Mouse (Mus musculus) left cerebral cortex, adult 9 months (tissue): ENCODE measurements around the gene Ints12.

Source experiments
- DNase-seq, 2 experiments: peaks; one replicate each; pipeline ENCODE4 v3.0.0; 2022; ENCODE audit warnings: low spot score in 2 of 2

Ints12 gene

DNA sequence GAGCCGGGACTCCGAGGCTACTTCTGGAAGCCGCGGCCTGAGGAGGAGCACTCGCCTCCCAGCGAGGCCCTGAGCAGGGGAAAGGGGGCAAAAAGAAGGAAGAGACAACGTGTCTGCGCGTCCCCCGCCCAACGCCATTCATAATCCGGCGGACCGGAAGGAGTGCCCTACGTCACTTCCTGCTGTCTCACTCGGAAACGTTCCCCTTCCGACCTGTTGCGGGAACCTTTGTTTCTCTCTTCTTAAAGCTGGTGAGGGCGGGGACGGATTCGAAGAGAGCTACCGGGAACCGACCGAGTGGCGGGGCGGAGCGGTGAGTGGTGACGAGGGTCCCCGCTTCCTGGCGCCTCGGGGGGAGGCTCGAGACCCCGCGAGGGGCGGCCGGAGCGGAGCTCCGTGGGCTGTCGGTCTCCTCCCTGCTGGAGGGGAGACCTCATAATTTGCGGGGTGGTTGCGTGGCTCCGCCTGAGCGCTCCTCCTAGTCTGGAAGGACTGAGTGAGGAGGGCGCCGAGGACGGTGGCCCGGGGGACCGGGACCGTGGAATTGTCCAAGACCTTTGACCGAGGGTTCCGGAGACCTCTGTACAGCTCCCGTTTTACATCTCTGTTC is at the start of gene Ints12, which contains the start of gene Gstcd:
Gene Ints12 (plus strand): TSS at position 177 of the 610 bp plus-strand sequence.
Gene Gstcd (minus strand): TSS at position 370 of the 610 bp plus-strand sequence.
- DNase-seq = peak; percentile 85 to 95

DNA sequence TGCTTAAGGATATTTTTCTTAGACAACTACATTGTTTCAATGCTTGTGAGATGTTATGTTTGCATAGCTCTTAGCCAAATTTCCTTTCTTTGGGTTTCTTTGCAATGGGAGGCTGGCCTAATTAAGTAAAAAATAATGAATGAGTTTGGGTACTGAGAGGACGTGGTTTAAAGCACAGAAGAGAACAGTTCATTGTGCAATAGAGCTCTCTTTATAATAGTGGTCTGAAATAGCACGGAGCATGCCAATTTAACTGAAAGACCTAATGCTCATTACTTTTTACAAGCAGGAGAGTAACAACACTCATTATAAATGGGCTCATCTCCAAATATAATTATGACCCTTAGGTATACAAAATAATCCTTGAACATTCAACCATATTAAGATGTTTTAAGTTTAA is 39.6 kb upstream of the Ints12 start:
- DNase-seq = no peak

DNA sequence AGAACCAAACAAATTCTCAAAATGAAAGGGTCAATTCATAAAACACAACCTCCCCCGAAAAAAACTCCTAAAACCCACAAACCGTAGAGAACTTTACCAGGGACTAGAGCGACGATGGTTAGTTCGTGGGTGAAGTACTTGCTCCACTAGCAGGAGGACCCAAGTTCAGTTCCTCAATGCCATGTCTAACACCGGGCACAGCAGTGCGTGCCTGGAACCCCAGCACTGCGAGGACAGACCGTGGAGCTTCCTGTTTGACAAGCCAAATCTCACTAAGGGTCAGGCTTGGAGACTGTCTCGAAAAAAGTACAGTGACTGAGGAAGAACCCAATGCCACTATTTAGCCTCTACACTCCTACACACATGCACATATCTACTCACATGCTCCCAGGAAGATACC is 16.1 kb upstream of the Ints12 start:
- no peak for DNase-seq

GRCm38 (mm10) chr3:133082736-133083135 is 8.9 kb upstream of the Ints12 start:
- no peak for DNase-seq

DNA sequence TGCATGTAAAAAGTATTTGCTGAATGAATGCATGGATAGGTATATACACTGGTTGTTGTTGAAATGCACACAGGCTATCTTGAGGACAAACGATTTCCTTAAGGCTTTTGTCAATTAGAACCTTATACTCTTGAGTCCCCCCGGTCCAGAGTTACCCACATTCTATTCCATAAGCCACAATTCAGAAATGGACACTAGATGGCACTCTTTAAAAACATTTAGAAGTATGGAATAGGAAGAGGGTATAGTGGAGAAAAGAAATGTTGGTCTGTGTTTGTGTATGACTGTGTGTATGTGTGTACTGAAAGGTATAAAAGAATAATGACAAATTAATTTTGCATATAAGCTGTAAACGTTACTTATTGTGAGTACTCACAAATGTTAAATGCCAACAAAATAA is 5.8 kb upstream of the Ints12 start:
- no peak for DNase-seq

DNA sequence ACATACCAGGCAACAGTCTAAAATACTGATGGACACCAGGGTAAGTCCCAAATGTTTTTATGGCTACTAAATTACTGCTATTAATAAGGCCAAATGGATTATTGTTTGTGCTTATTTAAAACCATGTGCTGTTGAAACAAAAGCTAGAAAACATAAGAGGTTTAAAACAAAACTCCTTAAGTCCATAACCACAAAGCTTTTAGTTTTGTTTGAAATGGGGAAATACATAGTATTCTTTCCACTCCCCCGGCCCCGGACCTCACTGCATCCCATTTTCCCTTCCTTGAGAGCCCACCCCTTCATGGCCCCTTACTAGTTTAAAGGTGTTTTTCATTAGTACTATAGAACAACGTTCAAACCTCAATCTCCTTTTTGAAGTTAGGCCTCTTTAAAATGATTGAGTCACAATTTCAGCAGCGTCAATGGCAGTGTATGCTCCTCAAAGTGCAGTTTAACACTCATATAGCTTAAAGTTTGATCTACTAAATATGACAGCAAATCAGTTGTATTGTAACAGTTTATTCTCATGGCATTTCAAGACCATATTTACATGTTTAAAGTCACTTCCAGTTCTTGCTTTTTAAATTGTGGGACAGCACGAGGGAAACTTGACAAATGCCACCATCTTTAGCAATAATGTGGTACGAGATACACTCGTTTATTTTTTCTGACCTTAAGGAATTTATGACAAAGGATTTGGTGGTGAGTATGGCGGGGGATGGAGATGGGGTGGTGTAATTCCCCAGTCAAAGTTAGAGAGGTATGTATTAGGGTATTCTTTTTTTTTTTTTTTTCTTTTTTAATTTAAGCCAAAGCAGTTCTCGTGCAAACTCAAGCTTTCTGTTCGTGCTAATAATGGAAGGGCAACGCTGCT is 1.2 kb upstream of the Ints12 start:
- no peak for DNase-seq

- peak in 1 of 2 experiments; percentile 65 for DNase-seq
Measured at GRCm38 (mm10) chr3:133091121-133091663, 448 bp upstream of the Ints12 start.

GRCm38 (mm10) chr3:133092274-133092853 is 724 bp downstream of the Ints12 start:
- no peak for DNase-seq

DNA sequence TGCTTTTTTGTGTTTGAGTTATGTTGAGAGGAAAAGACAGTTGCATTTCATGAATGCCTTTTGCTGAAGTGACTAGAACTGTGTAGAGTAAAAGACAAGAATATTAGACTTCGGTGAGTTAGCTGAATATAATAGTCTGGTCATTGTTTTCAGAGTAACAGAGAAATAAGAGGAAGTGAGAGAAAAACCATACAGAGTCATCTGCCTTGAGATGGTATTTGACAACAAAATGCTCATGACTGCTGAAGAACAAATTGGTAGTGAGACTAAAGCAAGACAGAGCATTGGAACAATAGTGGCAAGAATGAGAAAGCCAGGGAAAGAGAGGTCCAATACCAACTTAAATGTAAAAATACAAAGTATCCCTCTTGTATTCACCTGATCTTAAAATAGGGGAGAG is 1.3 kb downstream of the Ints12 start:
- DNase-seq = no peak

GRCm38 (mm10) chr3:133094305-133094704 is 2.7 kb downstream of the Ints12 start:
- DNase-seq = no peak

GRCm38 (mm10) chr3:133097936-133098335 is 6.3 kb downstream of the Ints12 start:
- DNase-seq = no peak

DNA sequence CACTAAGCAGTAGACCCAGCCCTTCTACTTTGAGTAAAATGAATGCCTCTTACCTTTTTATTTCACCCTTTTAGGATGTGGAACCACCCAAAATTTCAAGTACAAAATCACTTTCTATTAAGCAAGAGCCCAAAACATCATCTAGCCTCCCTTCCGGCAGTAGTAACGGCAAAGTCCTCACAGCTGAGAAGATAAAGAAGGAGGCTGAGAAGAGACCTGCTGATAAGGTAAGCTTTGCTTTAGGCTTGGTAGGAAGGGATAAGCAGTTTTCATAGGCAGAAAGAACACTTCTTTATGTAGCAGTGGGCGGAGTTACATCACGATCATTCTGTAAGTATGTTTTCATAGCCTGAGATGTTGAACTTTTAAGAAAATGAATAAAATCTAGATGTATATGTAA is 6.7 kb downstream of the Ints12 start:
- no peak for DNase-seq

- DNase-seq = no peak
Measured at GRCm38 (mm10) chr3:133098909-133099308, 7.3 kb downstream of the Ints12 start.

DNA sequence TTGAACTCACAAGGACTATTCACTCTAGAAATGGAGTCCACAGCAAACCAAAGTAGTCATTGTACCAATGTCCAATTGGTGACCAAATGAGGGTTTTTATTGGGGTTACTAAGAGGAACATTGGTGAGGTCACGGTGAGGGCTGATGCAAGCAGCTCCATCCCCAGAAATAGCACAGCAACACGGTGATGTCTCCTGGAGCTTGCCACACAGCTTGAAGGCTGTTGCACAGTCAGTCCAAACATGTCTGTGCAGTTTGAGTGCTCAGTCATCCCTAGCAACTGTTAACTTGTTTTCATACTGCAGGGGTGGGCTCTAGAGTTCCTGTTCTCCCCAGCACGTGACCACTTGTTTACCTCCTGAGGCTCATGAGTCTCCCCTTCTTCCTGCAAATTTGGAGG is 12.1 kb downstream of the Ints12 start:
- no peak for DNase-seq

- no peak for DNase-seq
Measured at GRCm38 (mm10) chr3:133104436-133104835, 12.8 kb downstream of the Ints12 start.

GRCm38 (mm10) chr3:133108731-133109130 is 17.1 kb downstream of the Ints12 start:
- DNase-seq = no peak

GRCm38 (mm10) chr3:133109844-133110243 is 18.2 kb downstream of the Ints12 start:
- no peak for DNase-seq

GRCm38 (mm10) chr3:133111741-133112140 is 20.1 kb downstream of the Ints12 start:
- peak in 1 of 2 experiments; percentile 50 for DNase-seq

DNA sequence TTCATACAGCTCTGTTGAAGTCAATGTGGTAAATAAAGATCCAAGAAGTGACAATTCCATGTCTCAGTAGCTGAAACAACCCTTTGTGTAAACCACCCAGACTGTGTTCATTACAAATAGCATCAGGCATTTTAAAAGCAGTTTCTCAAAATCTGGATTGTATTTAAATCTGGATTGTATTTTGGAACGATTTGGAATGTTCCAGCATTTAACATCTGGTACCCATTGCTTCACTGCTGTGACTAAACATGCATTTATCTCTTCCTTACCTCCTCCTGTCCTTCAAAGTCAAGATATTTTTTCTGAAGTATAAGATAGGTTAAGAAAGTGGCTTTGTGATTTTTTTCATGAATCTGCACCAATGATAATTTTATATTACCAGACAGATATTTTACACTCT is 21.6 kb downstream of the Ints12 start:
- DNase-seq = no peak

DNA sequence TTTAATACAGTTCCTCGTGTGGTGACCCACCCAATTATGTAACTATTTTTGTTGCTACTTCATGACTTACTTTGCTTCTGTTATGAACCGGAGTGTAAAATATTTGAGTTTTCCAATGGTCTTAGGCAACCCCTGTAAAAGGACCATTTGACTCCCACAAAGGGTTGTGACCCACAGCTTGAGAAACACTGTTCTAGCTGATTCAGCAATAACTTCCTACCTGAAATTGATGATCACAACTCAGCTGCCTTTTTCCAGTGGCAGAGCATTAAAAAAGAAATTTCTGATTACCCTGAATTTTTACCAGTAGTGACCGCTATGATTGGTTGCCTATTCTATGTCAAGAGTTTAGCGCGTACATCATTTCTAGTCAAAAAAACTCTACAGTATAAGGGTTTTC is 39.7 kb downstream of the Ints12 start:
- DNase-seq = no peak

DNA sequence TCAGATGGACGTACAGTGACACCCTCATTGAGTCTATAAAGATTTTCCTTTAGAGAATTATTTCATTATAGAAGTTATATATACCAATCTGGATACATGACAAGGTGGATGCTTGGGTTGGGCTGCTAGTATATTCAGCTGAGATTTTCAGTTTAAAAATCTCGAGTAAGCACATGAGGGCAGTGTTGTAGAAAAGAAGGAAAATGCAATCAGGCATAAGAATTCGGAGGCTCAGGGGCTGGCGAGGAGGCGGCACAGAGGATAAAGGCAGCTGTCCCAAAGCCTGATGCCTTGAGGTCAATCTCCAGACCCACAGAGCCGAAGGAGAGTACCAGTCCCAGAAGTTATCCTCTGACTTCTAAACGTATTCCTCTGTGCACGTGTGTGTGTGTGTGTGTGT is 41.0 kb downstream of the Ints12 start:
- no peak for DNase-seq

DNA sequence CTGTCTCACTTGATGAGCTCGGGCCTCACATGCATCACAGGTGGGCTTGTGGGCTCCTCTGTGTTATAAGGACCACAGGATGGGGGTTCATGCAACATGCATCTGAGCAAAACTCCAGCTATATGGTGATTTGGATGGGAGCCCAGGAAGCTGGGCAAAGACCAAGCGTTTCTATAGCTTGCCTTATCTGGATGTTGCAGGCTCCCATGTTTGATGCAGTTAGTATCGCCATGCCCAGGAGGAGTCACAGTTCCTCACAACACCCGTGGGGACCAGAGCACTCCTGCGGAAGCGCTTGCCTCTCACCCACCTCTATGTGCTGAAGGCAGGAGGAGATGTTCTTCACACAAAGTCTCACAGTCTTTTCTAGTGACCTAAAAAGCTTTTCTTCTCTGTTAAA is 50.2 kb downstream of the Ints12 start:
- DNase-seq = no peak
